In the genomic region with DNA sequence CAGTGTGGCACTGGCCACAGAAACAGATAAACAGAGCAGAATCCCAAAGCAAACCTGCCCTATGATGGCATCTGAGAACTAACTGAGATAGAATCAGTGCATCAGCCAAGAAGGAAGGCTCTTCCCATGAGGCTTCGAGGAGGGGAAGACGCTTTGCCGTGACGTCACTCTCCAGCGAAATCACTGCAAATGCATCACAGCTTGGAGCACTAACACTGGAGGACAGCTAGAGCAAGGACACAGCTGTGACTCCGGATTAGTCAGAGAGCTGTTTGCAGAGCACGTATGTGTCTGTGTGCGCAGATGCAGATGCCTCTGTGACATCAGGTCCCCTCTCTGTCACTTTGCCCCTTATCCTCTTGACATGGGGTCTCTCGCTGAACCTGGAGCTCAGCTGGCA, we compare ENCODE assay signal across 29 mouse cellular contexts. TPM values are rescaled to one million over a fixed set of nuclear protein-coding genes. Genes with fewer than 3 reads are reported as not detected.
"Had no signal": no experiment of that assay in that cellular context is flagged by ENCODE, and none has a peak within 500 bp of the region (broad histone marks: within the 10 kb centered on the region; RNA-seq: fewer than 3 reads in every experiment).

No protein-coding gene starts in this region.

- H3K27me3 ChIP-seq: liver, embryonic 13.5 days; midbrain, embryonic 12.5 days; midbrain, embryonic 15.5 days; neural tube, embryonic 13.5 days; stomach, embryonic 15.5 days had no signal

- H3K9me3 ChIP-seq: liver, embryonic 13.5 days; midbrain, embryonic 12.5 days; midbrain, embryonic 15.5 days; neural tube, embryonic 13.5 days; stomach, embryonic 15.5 days had no signal

- ATAC-seq: lung, postnatal 0 days; midbrain, embryonic 15.5 days had no signal

- H3K27ac ChIP-seq: left cerebral cortex, adult 2 months; liver, embryonic 13.5 days; macrophage; midbrain, embryonic 12.5 days; midbrain, embryonic 15.5 days; neural tube, embryonic 13.5 days; stomach, embryonic 15.5 days had no signal

- DNase-seq: kidney, adult 18-20 months; kidney, adult 9 months; kidney, postnatal 14 days; kidney, postnatal 4 days; layer of hippocampus, adult 9-11 months; layer of hippocampus, postnatal 36 days; liver, embryonic 13.5 days; lung, embryonic 14.5 days; retina, postnatal 1 day; spleen, adult 18-20 months; thymus, postnatal 25 days had no signal

- H3K4me1 ChIP-seq: midbrain, embryonic 12.5 days; midbrain, embryonic 15.5 days; neural tube, embryonic 13.5 days; stomach, embryonic 15.5 days had no signal

- H3K36me3 ChIP-seq: liver, embryonic 13.5 days; midbrain, embryonic 12.5 days; midbrain, embryonic 15.5 days; neural tube, embryonic 13.5 days; stomach, embryonic 15.5 days had no signal

- H3K4me3 ChIP-seq: left cerebral cortex, adult 2 months; liver, embryonic 13.5 days; midbrain, embryonic 12.5 days; midbrain, embryonic 15.5 days; myocyte; neural tube, embryonic 13.5 days; stomach, embryonic 15.5 days had no signal

- H3K9ac ChIP-seq: liver, embryonic 13.5 days; lung, embryonic 14.5 days; midbrain, embryonic 12.5 days; midbrain, embryonic 15.5 days; neural tube, embryonic 13.5 days; stomach, embryonic 15.5 days had no signal

- H3K4me2 ChIP-seq: liver, embryonic 13.5 days; lung, embryonic 14.5 days; midbrain, embryonic 12.5 days; midbrain, embryonic 15.5 days; neural tube, embryonic 13.5 days; stomach, embryonic 15.5 days had no signal

RNA-seq across cellular contexts. Expression of a gene that starts 40.6 kb away (rescaled TPM):
- total RNA-seq: layer of hippocampus, adult 18-20 months; layer of hippocampus, postnatal 36 days; left cerebral cortex, adult 2 months; left cerebral cortex, postnatal 10 days; left cerebral cortex, postnatal 36 days; liver, adult 2 months; megakaryocyte-erythroid progenitor cell, adult 5-6 weeks; monocyte, adult 5-6 weeks; neutrophil, adult 5-6 weeks had no signal
- polyA plus RNA-seq: kidney, embryonic 16.5 days; limb, embryonic 11.5 days; liver, adult 2 months; liver, embryonic 13.5 days; lung, embryonic 14.5 days; lung, postnatal 0 days; macrophage; myocyte; neural tube, embryonic 13.5 days; thymus, postnatal 0 days had no signal
